Mouse (Mus musculus) ES-E14 (cell line): Measurements from ENCODE around the gene Trip10.

ENCODE experiments used
- MAFK ChIP-seq: IDR thresholded peaks from 2 replicates; pipeline ENCODE4 v1.6.1; 2014; ENCODE audit warnings: mild to moderate bottlenecking, low read depth, low read length, inconsistent platforms; ENCODE audit not compliant: insufficient read depth
- ZNF384 ChIP-seq: IDR thresholded peaks from 2 replicates; pipeline ENCODE4 v1.6.1; 2012; ENCODE audit warnings: low read depth, low read length, inconsistent platforms

DNA sequence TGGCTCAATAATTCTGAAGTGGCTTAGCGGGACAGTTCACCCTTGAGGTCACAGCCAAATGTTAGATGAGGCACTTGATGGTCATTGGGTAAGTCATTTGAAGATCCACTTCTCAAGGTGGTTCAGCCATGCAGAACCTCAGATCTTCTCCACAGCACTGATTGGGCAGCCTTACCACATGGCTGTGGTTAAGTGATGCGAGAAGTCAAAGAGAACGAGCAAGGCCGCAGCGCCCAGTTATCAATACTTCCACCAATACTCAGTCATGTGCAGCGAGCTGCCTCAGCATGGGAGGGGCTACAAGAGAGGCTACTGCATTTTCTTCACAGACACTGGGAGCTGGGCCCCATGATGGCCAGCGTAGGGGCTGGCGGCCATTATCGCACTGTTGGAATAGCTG lies 43.7 kb downstream of the Trip10 start:
- TF ChIP-seq ZNF384: no peak
- TF ChIP-seq MAFK: no peak
